Mouse (Mus musculus): ENCODE results near the gene Ncoa1.

DNA sequence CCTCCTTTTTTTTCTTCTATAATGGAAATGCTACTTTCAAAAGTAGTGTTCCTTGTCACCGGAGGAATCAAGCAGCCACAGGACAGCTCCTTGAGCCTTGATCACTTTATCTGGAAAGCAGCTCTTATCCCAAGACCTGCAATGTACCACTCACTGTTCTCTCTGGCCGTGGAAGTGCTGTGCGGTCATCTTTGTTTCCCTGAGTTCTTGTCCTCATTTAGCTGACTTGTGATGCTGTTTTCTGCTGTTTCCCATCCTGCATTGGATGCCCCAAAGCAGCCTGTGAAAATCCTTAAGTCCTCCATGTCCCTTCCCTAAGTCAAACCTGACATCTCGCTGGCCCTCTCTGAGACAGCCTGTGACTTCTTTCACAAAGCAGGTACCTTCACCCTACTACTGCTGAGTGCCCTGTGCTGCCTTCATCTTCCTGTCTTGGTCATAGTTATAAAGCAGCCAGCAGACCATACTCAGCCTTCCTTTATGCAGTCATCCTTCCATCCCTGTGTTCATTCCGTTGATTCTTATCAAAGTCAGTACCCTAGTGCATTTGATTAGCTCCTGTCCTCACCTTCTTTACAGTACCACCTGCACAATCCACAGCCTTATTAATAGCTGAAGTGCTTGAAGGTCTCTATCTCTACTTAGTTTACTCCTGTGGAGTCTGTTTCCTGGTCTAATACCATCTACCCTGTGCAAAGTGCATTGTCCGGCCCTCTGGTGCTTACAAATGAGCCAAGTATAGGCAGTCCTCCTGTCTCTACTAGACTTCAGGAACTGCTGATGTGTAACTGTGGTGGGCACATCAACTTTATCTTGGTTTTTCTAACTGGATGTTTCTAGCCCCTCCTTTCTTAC is 1.2 kb upstream of the Ncoa1 start:
- no peak for TF ChIP-seq CTCF (IDR thresholded peaks at IDR 0.05; ENCODE audit: low read depth)
- no peak for TF ChIP-seq EP300 (IDR thresholded peaks at IDR 0.05; ENCODE audit: low read depth)
